Mouse (Mus musculus) megakaryocyte-erythroid progenitor cell, adult 5-6 weeks (primary cell): ENCODE measurements at regions not wholly inside any gene's neighbourhood (a gene's known extent, or its start where the extent isn't known, plus 50 kb on each side); places are given as distances from the start of the nearest gene placed in this dataset.

ENCODE experiments used
- ATAC-seq: replicated peaks from 2 replicates; pipeline ENCODE4 v1.8.0; 2016; ENCODE audit warnings: mild to moderate bottlenecking, inconsistent platforms; ENCODE audit not compliant: severe bottlenecking, poor library complexity, low FRiP score, low TSS enrichment

DNA sequence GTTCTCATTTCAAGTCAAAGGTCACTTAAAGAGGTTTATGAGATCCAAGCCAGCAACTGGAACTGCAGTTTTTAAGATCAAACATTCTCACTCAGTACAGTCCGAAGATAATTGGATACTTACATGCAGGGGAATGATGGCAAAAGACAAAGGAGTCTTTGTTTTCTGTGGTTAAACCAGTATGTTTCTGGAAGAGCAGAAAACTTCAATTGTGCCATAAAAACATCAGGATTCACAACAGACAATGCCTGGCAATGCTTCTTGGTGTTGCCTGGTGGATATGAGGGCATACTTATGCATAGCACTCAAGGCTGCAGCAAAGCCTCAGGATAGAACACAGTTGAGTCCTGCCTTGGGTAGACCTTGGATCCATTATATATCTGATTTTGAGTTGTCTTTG lies 628.1 kb upstream of the Auts2 start:
- ATAC-seq: no peak

DNA sequence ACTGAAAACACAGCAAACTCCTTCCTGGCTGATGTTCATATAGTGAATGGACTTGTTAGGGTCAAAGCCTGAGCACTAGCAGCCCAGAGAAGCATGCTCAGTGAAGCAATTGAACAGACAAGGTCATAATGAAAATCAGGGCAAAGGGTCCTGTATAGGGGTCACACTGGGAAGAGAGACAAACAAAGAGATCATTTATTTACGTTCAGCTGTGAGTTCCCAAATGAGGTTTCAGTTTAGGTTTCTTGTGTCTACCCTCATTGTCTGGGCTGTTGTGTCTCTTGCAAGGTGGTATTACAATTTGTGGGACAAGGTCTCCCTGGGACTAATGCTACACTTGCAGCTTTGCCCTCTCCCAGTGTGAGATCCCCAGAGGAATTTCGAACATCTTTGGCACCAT lies 624.4 kb upstream of the Auts2 start:
- no peak for ATAC-seq

DNA sequence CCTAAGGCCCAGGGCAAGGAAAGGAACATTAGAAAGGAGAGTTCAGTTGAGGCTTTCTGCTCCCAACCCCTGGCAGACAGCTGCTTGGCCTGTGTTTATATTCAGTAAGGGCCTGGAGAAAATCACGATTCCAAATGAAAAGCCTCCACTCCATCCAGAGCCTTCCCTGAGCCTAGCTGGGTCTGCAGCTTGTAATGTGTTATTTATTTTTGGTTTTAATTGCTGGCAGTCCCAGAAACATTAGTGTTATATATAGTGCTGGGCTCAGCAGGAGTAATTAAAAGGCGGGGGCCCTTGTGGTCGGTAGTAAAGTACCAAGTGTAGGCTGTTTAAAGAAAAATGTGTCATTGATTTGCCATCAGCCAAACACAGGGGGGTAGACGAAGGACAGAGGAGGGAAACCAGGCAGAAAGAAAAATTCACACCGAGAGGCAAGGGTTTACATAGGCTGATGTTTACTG lies 623.9 kb upstream of the Auts2 start:
- ATAC-seq: no peak

DNA sequence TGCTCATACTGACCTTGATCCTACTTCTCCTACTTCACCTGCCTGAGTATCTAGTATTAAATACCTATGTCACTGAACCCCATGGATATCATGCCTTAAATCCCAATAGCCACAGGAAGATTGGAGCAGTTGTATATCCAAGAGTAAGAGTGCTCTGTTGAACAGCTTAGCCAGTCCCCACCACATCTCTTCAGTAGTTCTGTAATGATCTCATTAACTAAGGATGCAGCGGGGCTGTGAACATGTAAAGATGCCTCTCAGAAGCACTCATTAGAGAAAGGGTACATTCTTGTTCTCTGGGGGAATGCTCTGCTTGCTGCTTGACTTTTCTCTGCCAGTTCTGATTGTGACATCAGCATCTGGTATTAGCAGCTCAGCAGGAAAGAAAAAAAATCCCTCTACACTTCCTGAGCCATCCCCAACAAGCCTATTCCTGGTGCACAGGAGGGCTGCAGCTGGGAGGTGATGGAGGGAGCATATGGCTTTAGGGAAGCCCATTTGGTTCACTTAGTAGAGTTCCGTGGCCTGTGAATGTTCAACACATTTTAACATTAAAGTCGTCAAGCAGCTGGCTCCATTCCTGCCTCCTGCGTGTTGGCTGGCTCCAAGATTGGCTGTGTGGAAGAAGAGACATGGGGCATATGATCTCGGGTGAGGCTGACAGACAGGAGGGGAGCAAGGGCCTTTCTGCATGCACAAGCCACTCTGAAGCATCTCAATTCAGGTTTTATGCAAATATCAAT lies 613.1 kb upstream of the Auts2 start:
- ATAC-seq: no peak

- no peak for ATAC-seq
These were observed 602.9 kb upstream of the Auts2 start for GRCm38 (mm10) chr5:133145996-133146395.

GRCm38 (mm10) chr5:133143679-133144078 lies 600.5 kb upstream of the Auts2 start:
- ATAC-seq: no peak

GRCm38 (mm10) chr5:133142401-133143115 lies 599.4 kb upstream of the Auts2 start:
- ATAC-seq: no peak

DNA sequence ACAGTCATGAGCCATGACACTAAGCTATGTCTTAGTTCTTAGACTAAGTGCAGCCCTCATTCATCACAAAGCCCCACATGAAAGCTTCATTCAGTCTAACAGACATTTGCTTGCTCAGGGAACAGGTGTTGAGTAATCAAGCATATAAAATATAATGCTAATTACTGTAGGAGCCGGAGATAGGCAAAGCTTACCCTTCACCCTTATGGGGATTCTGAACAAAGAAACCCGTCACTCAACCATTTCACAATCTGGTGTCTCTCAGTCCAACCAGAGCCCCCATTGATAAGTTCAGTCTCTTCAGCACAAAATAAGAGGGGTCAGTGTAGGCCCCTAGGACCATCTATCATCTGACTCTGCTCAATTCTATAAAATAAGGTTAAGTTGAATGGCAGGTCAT lies 587.9 kb upstream of the Auts2 start:
- no peak for ATAC-seq

- no peak for ATAC-seq
These were observed 587.2 kb upstream of the Auts2 start for GRCm38 (mm10) chr5:133130316-133130715.

GRCm38 (mm10) chr5:133124223-133124622 lies 581.1 kb upstream of the Auts2 start:
- ATAC-seq: no peak

- no peak for ATAC-seq
These were observed 570.8 kb upstream of the Auts2 start for GRCm38 (mm10) chr5:133113946-133114345.

GRCm38 (mm10) chr5:133113183-133113582 lies 570.0 kb upstream of the Auts2 start:
- no peak for ATAC-seq

DNA sequence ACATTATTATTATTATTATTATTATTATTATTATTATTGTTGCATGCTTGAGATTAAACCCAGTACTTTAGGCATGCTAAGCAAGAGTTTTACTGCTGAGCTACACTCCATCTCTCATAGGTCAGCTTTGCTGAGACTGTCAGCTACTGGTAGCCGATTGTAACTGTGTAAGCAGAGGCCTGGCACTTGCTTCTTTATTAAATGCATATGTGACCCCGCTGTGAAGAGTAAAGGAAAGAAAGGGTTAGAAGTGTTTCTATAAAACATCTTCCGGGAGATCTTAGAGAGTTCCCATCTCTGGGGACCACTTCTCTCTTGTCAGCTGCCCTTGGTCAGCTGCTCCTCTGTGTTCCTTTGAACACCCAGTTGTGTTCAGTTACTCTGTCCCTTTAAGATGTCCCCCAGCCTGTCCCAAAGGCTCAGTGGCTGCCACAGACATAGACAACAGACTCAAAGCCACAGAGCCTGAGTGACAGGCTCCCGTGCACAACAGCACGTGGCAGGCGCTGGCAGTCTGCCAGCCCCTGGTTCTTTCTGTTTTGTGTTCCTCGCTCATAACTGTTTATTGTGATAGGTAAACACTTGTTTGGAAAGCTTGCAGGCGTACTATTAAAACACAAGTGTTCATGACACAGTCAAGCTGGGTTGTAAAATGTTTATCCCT lies 563.7 kb upstream of the Auts2 start:
- no peak for ATAC-seq

GRCm38 (mm10) chr5:133096340-133096739 lies 553.2 kb upstream of the Auts2 start:
- no peak for ATAC-seq

DNA sequence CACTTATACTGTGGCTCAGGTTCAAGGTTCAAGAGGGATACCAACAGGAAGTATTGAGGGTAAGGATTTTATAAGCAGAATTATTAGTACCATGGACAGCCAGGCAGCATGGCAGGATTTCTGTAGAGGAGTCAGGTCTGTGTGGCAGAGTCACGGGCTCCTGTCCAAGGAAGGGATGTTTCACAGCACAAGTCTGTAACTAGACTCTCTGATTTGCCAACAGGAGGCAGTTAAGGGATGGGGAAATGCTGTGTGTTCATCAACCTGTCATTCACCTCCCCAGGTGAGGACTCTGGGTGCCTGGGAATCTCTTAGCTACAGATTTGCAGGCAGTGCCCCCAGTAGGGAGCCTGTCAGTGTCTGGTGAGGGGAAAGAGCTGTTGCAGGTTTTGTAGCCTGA lies 541.7 kb upstream of the Auts2 start:
- no peak for ATAC-seq

- ATAC-seq: no peak
These were observed 537.6 kb upstream of the Auts2 start for GRCm38 (mm10) chr5:133080751-133081150.

GRCm38 (mm10) chr5:133078916-133079315 lies 535.8 kb upstream of the Auts2 start:
- ATAC-seq: no peak

DNA sequence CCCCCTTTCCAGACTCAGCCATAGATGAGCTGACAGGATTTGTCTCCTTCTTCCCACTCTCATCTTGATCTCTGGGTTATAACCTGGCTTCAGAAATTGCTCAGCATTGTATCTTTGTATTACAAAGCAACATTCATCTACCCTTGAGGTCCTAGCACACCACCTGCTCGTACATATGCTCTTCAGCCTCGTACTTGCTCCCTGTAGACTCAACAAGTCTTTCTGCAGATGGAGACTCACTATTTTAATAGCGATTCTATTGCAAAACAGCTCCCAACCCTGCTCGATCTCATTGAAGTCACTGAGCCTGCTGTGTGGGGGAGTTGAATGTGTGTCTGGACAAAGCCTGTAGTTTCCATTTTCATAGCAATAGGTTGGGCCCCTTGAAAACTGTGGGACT lies 535.2 kb upstream of the Auts2 start:
- ATAC-seq: no peak

GRCm38 (mm10) chr5:133073317-133073716 lies 530.2 kb upstream of the Auts2 start:
- ATAC-seq: no peak

- ATAC-seq: no peak
These were observed 527.0 kb upstream of the Auts2 start for GRCm38 (mm10) chr5:133070141-133070540.

- ATAC-seq: no peak
These were observed 519.3 kb upstream of the Auts2 start for GRCm38 (mm10) chr5:133062481-133062880.
